Mouse (Mus musculus): ENCODE results near the gene Fam240a. TPM values are rescaled to one million over a fixed set of nuclear protein-coding genes. Genes with fewer than 3 reads are reported as not detected.

Gene Fam240a
- not detected for total RNA-seq (2021)

- intact Hi-C loops (cut with DNase I), result no loop called here
- no peak for DNase-seq (ENCODE audit: low spot score)
Measured at GRCm38 (mm10) chr9:110916786-110917185, at the start of gene Fam240a. TSS of gene Fam240a (minus strand) at chr9:110916861.

DNA sequence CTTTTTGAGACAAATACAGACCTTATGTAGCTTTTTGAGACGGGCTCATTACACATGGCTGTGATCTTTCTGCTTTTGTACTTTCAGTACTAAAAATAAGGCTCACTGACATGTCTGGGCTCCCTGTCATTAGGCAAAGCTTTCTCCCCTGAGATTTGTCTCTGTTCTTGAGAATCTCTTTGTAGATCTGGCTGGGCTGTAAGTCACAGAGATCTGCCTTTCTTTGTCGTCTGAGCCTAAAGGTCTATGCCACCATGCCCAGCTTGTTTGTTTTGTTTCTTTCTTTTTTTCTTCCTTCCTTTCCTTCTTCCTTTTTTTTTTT lies 49.2 kb upstream of the Fam240a start:
- no peak for DNase-seq (ENCODE audit: low spot score)
- intact Hi-C loops (cut with DNase I), result no loop called here

GRCm38 (mm10) chr9:110965062-110965909 lies 48.6 kb upstream of the Fam240a start:
- intact Hi-C loops (cut with DNase I), result no loop called here
- no peak for DNase-seq (ENCODE audit: low spot score)

DNA sequence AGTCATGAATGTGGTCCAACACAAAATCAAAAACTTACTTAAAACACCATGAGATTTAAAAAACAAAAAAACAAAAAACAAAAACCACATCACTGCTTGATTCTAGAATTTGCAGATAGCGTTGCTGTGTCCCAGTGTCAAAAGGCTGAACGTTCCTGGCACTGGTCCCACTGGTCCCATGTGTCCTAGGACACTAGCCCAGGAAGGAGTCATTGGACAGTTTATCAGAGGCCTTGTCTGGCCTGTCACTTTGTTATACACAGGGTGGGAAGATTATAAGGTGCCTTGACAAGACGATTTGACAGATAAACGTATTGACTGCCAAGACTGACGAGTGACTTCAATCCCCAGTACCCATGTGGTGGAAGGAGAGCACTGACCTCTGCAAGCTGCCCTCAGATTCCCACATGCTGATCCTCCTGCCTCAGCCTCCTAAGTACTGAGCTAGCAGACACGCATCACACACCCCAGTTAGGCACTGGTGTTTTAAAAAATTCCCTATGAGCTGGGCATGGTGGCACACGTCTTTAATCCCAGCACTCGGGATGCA lies 47.0 kb upstream of the Fam240a start:
- DNase-seq (ENCODE audit: low spot score), result no peak
- intact Hi-C loops (cut with DNase I), result no loop called here

DNA sequence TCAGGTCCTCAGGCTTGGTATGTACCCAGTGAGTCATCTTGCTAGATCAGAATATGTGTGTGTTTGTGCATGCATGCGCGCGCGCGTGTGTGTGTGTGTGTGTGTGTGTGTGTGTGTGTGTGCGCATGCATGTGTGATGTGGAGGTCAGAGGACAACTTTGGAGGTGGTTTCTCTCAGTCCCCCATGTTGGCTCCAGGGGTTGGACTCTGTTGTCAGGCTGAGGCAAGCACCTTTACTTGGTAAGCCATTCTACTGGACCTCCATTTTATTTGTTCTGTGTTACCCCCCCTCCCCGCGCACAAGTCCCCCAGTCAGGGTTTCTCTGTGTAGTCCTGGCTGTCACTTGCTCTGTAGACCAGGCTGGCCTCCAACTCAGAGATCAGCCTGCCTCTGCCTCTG lies 44.7 kb upstream of the Fam240a start:
- intact Hi-C loops (cut with DNase I), result no loop called here
- DNase-seq (ENCODE audit: low spot score), result no peak

DNA sequence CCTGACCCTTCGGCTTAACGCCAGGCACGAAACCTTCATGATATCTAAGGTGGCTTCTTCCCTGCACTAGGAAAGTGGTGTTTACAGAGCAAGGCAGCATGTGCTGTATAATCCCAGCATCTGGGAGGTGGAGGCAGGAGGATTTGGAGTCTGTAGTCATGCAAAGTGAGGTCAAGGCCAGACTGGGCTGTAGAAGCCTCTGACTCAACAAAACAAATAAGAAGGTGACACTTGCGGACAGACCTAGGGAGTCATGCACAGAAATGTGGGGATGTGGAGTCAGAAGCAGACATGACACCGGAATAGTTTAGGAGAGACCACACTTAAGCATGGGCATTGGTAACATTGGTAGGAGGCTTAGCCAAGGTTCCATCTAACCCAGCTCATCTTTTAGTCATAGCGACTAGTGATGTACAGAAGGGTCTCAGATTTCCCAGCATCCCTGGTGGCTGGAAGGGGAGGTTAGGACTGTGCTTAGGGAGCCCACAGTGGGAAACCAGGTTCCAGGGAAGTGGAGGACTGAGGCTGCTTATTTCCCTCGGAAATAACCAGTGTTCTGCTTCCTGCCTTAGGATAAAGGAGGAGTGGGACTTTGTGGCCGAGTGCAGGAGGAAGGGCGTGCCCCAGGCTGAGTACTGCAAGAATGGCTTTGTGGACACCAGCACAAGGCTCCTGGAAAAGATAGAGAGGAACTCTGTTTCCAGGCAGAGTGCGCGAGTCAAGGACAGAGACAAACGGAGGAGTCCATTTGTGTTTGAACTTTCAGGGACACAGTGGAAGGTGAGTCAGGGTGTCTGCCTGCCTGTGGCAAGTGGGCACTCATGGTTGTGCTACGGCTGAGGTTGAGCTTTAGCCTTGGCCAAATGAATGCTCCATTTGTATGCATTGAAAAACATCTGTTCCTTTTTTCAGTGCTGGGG lies 43.8 kb upstream of the Fam240a start:
- DNase-seq (ENCODE audit: low spot score), result no peak
- intact Hi-C loops (cut with DNase I), result no loop called here

DNA sequence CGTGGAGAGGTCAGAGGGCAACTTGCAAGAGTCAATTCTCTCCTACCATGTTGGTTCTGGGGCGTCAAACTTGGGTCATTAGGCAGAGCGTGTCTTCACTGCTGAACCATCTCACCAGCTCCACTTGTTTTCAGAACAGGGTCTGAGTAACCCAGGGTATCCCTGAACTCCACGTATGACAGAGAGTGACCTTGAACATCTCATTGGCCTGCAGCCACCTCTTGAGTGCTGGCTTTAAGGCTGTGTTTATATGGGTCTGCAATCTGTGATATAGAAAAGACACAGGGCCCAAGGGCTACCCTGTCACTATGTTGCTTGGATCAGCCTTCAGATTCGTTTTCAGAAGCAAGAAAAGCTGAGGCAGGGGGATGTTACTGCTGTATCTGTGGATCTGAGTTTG lies 43.0 kb upstream of the Fam240a start:
- DNase-seq (ENCODE audit: low spot score), result no peak
- intact Hi-C loops (cut with DNase I), result loop anchor here (5.0 kb wide), 1 partner anchor 177 kb away; no protein-coding TSS in a partner anchor

DNA sequence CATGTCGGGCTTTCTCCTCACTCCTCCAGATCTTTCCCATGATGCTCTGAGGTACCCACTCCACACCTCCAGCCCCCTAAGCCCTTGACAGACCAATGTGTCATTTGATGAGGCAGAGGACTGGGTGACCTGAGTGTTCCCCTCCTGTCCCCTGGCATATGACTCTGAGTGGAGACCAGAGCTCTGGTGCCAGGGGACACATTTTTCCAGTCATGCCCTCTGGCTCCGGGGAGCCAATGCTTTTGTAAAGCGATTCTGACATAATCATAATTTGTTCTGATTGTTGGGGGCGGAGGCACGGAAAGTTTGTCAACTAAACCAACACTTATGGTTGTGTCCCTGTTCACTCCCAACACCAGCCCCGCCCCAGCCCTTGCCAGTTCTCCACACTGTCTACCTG lies 39.3 kb upstream of the Fam240a start:
- intact Hi-C loops (cut with DNase I), result loop anchor here (2.0 to 5.0 kb wide), 2 partner anchors 33 to 174 kb away; no protein-coding TSS in a partner anchor
- DNase-seq (ENCODE audit: low spot score), result peak; percentile 21

DNA sequence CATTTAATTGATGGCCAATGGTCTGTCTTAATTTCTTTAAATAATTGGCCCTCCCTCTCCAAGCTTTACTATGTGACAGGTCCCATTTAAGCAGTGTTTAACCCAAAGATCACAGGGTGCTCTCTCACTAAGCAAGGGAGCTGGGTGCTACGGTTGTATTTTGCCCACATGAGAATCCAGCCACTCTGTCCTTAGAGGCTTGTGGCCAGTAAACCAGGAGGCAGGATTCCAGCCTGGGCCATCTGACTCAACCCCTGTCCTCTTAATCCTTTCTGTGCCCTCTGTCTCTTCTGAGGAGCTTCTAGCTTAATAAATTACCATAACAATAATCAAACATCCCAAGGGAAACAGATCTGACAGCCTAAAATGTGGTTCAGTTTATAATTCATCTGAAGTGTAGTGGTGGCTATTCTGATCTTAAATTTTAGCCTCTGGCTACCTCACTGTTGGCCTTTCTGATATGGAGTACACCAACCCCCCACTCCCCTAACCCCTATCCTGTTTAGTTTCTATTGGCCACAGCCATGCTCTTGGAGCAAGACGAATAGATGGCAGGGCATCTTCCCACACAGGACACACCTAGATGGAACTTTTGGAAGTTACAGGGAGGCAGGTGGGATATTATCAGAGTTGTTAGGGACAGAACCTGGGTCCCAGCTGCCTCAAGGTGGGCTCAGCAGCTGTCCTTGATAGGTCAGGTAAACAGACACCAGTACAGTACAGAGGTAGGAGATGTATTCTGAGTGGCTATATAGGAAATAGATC lies 38.2 kb upstream of the Fam240a start:
- intact Hi-C loops (cut with DNase I), result loop anchor here (2.0 to 5.0 kb wide), 2 partner anchors 32 to 173 kb away; no protein-coding TSS in a partner anchor
- DNase-seq (ENCODE audit: low spot score), result no peak

DNA sequence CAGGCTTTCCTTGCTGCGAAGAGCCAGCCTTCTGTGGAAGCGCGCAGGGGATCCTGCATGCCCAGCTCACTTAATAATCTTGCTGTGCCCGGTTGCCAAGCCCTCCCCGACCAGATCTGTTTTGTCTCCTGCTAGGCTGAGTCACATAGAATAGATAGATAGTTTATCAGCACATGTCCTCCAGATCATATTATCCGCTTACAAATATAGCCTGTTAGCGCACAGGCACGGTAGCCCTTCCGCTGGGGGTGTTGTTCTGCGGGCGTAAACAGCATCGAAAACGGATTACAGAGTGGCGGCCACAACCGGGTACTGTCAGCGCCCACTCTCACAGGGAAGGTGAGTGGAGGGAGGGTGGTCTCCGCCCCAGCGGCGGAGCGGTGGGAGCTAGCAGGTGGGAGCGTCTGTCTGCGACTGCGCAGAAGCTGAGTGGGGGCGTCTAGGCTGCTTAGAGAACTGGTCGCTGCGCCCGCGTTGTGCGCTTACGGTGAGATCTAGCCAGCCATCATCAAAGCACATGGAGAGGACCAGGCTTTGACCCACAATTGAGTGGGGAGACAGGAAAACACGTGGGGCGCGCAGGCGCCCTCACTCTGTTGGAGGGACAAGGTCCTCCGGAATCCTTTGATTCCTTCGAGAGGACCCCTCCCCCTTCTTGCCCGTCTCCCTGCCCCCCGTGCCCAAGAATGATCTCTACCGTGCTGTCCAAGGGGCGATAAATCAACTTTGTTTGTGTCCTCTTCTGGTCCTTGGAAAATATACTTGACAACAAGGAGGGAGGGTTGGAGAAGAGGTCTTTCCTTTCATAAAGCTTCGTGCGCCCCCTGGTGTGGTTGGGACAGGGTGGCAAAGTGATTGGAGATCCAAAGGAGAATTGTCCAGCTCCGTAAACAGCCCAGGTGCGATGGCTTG lies 37.1 kb upstream of the Fam240a start:
- DNase-seq (ENCODE audit: low spot score), result peak; percentile 29
- intact Hi-C loops (cut with DNase I), result loop anchor here (2.0 kb wide), 1 partner anchor 31 kb away; no protein-coding TSS in a partner anchor

- intact Hi-C loops (cut with DNase I), result no loop called here
- no peak for DNase-seq (ENCODE audit: low spot score)
Measured at GRCm38 (mm10) chr9:110952931-110953549, 36.4 kb upstream of the Fam240a start.

DNA sequence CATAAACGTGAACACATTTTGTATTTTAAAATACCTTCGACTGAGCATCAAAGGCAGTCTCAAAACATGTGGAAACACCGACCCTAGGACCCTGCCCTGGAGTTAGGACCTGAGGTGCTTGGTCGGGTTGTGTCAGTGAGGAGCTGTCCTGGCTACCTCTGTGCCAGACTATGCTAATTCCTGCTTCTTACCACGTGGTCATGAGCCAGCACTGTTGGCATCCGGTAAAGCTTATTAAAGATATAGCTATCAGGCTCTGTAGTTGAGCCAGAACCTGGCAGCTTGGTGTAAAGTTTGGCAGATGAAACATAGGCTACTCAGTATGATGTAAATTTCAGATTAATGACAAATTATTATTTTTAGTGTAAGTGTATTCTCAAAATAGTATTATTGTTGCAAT lies 35.7 kb upstream of the Fam240a start:
- DNase-seq (ENCODE audit: low spot score), result no peak
- intact Hi-C loops (cut with DNase I), result no loop called here

- intact Hi-C loops (cut with DNase I), result no loop called here
- no peak for DNase-seq (ENCODE audit: low spot score)
Measured at GRCm38 (mm10) chr9:110951866-110952265, 35.2 kb upstream of the Fam240a start.

GRCm38 (mm10) chr9:110951397-110951796 lies 34.7 kb upstream of the Fam240a start, which contains the start of gene Lrrc2:
TSS of gene Lrrc2 (plus strand) at chr9:110951545.
- intact Hi-C loops (cut with DNase I), result no loop called here
- DNase-seq (ENCODE audit: low spot score), result no peak

GRCm38 (mm10) chr9:110950109-110950508 lies 33.4 kb upstream of the Fam240a start:
- DNase-seq (ENCODE audit: low spot score), result no peak
- intact Hi-C loops (cut with DNase I), result no loop called here

DNA sequence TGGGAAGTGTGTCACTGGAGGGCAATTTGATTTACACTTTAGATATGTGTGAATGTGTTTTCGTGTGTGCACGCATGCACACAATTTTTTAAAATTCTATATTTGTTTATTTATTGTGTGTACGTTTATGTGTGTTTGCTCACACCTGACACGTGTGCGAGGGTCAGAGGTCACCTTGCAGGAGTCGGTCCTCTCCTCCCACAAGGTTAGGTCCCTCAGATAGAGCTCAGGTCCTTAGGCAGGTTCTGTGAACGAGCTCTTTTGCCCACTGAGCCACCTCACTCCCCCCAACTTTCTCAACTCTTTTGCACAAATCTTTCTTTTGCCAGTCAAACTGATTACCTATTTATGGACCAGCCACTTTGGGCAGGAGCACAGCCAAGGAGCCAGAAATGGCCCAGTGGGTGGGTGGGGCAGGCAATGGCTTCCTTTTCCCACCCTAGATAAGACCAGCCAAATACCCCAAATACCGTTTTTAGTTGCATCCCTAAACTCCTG lies 32.2 kb upstream of the Fam240a start:
- no peak for DNase-seq (ENCODE audit: low spot score)
- intact Hi-C loops (cut with DNase I), result no loop called here

GRCm38 (mm10) chr9:110947900-110948299 lies 31.2 kb upstream of the Fam240a start:
- intact Hi-C loops (cut with DNase I), result no loop called here
- no peak for DNase-seq (ENCODE audit: low spot score)

GRCm38 (mm10) chr9:110947261-110947661 lies 30.6 kb upstream of the Fam240a start:
- intact Hi-C loops (cut with DNase I), result no loop called here
- DNase-seq (ENCODE audit: low spot score), result no peak
